ENCODE assay signal across 8 mouse cellular contexts in genomic region chr19:47320331-47320668, GRCm38 (mm10).
DNase-seq lines count a peak whose midpoint lies in the region; ATAC-seq and TF ChIP-seq lines count a peak whose summit lies in the region.

No protein-coding gene starts in this region.

- no peak for ATAC-seq in neural tube, embryonic 11.5 days (ENCODE audit: insufficient read depth, low FRiP score, low TSS enrichment)
- no peak for ATAC-seq in neural tube, embryonic 15.5 days (ENCODE audit: low FRiP score)
- no peak for ATAC-seq in intestine, postnatal 0 days
- ATAC-seq in lung, postnatal 0 days, result peak; percentile 73
- no peak for ATAC-seq in activated CD4-positive, CD25-positive, alpha-beta regulatory T cell, adult 4 months

- no peaks in the 10 kb centered on the region for H3K9me3 ChIP-seq in neural tube, embryonic 11.5 days (ENCODE audit: control insufficient read depth, low read length)
- no peaks in the 10 kb centered on the region for H3K9me3 ChIP-seq in neural tube, embryonic 15.5 days (replicated peaks)
- no peaks in the 10 kb centered on the region for H3K9me3 ChIP-seq in intestine, postnatal 0 days (ENCODE audit: control insufficient read depth)
- no peaks in the 10 kb centered on the region for H3K9me3 ChIP-seq in lung, postnatal 0 days (ENCODE audit: low read length)

- no peak overlapping the region for H3K4me3 ChIP-seq in neural tube, embryonic 11.5 days (ENCODE audit: low read depth, low read length)
- H3K4me3 ChIP-seq in neural tube, embryonic 15.5 days (replicated peaks), result no peak overlapping the region
- no peak overlapping the region for H3K4me3 ChIP-seq in intestine, postnatal 0 days (ENCODE audit: low read depth, low read length)
- peak overlapping the region; percentile 42 for H3K4me3 ChIP-seq in lung, postnatal 0 days (ENCODE audit: low read depth, low read length)
- H3K4me3 ChIP-seq in thymus, adult 2 months (ENCODE audit: control insufficient read depth, insufficient read depth, low read length), result no peak overlapping the region

- no peak for DNase-seq in neural tube, embryonic 11.5 days (ENCODE audit: low spot score)
- DNase-seq in gastrocnemius, postnatal 10 days, result peak; percentile 67
- DNase-seq in lung, postnatal 0 days (ENCODE audit: low spot score), result peak; percentile 92
- no peak for DNase-seq in thymus, adult 2 months
- no peak for DNase-seq in B cell, adult 2 months

- H3K36me3 ChIP-seq in neural tube, embryonic 11.5 days (ENCODE audit: control insufficient read depth, insufficient read depth, low read length), result no peaks in the 10 kb centered on the region
- H3K36me3 ChIP-seq in neural tube, embryonic 15.5 days, result no peaks in the 10 kb centered on the region
- no peaks in the 10 kb centered on the region for H3K36me3 ChIP-seq in intestine, postnatal 0 days (ENCODE audit: control insufficient read depth, insufficient read depth)
- H3K36me3 ChIP-seq in lung, postnatal 0 days (ENCODE audit: insufficient read depth, low read length), result no peaks in the 10 kb centered on the region
- no peaks in the 10 kb centered on the region for H3K36me3 ChIP-seq in thymus, adult 2 months (ENCODE audit: control insufficient read depth, insufficient read depth, low read length)

- no peaks in the 10 kb centered on the region for H3K27me3 ChIP-seq in neural tube, embryonic 11.5 days (ENCODE audit: control insufficient read depth, insufficient read depth, low read length)
- peaks cover 9% of the 10 kb centered on the region; the same call in 1 of the 2 replicates for H3K27me3 ChIP-seq in neural tube, embryonic 15.5 days (replicated peaks)
- no peaks in the 10 kb centered on the region for H3K27me3 ChIP-seq in intestine, postnatal 0 days (replicated peaks; ENCODE audit: control insufficient read depth, insufficient read depth, low read length)
- no peaks in the 10 kb centered on the region for H3K27me3 ChIP-seq in lung, postnatal 0 days (replicated peaks; ENCODE audit: insufficient read depth, low read length)
- H3K27me3 ChIP-seq in thymus, adult 2 months (ENCODE audit: control insufficient read depth, insufficient read depth, low read length), result no peaks in the 10 kb centered on the region

- no peak for TF ChIP-seq CTCF in intestine, postnatal 0 days (IDR thresholded peaks at IDR 0.05; ENCODE audit: low read depth)
- no peak for TF ChIP-seq CTCF in lung, postnatal 0 days (IDR thresholded peaks at IDR 0.05)
- no peak for TF ChIP-seq CTCF in thymus, adult 2 months (IDR thresholded peaks at IDR 0.05; ENCODE audit: borderline replicate concordance, control insufficient read depth, extremely low read depth, insufficient read depth, low read length, poor library complexity)

- H3K9ac ChIP-seq in neural tube, embryonic 11.5 days (ENCODE audit: low read length), result peak overlapping the region; percentile 1; the same call in 1 of the 2 replicates
- H3K9ac ChIP-seq in neural tube, embryonic 15.5 days (replicated peaks), result no peak overlapping the region
- no peak overlapping the region for H3K9ac ChIP-seq in intestine, postnatal 0 days (ENCODE audit: low read depth, low read length)
- peak overlapping the region; percentile 39 for H3K9ac ChIP-seq in lung, postnatal 0 days (replicated peaks; ENCODE audit: low read depth)

- TF ChIP-seq EP300 in lung, postnatal 0 days (IDR thresholded peaks at IDR 0.05), result peak; percentile 38; the same call in 1 of the 2 replicates

- 18% methylated on average over 8 of the region's 8 CpGs for WGBS in neural tube, embryonic 11.5 days
- WGBS in neural tube, embryonic 15.5 days, result 32% methylated on average over 8 of the region's 8 CpGs
- 22% methylated on average over 8 of the region's 8 CpGs for WGBS in intestine, postnatal 0 days
- WGBS in lung, postnatal 0 days, result 22% methylated on average over 8 of the region's 8 CpGs
- 92% methylated on average over 8 of the region's 8 CpGs for WGBS in thymus, adult 2 months

- no peak overlapping the region for H3K4me2 ChIP-seq in neural tube, embryonic 11.5 days (ENCODE audit: low read depth)
- no peak overlapping the region for H3K4me2 ChIP-seq in neural tube, embryonic 15.5 days
- peak overlapping the region; percentile 27; the same call in 1 of the 2 replicates for H3K4me2 ChIP-seq in intestine, postnatal 0 days (replicated peaks; ENCODE audit: low read depth)
- peak overlapping the region; percentile 54 for H3K4me2 ChIP-seq in lung, postnatal 0 days (replicated peaks; ENCODE audit: low read depth, low read length)

- 0 out of 2 replicates have a peak overlapping the region, but pooled peaks have one; percentile 8 for H3K27ac ChIP-seq in neural tube, embryonic 11.5 days (ENCODE audit: low read depth, low read length)
- H3K27ac ChIP-seq in neural tube, embryonic 15.5 days (replicated peaks), result no peak overlapping the region
- H3K27ac ChIP-seq in intestine, postnatal 0 days (ENCODE audit: low read depth, low read length), result no peak overlapping the region
- peak overlapping the region; percentile 84 for H3K27ac ChIP-seq in lung, postnatal 0 days (ENCODE audit: low read length)
- no peak overlapping the region for H3K27ac ChIP-seq in thymus, adult 2 months (ENCODE audit: control insufficient read depth, insufficient read depth, low read length)

- TF ChIP-seq POLR2A in thymus, adult 2 months (IDR thresholded peaks at IDR 0.05; ENCODE audit: control insufficient read depth, extremely low read depth, insufficient read depth, low read length, poor library complexity), result no peak

- H3K4me1 ChIP-seq in neural tube, embryonic 11.5 days (ENCODE audit: control insufficient read depth, insufficient read depth, low read length), result peaks cover 12% of the 10 kb centered on the region
- H3K4me1 ChIP-seq in neural tube, embryonic 15.5 days, result peaks cover 43% of the 10 kb centered on the region
- peaks cover 4% of the 10 kb centered on the region; the same call in 1 of the 2 replicates for H3K4me1 ChIP-seq in intestine, postnatal 0 days (replicated peaks; ENCODE audit: control insufficient read depth, insufficient read depth, low read length)
- H3K4me1 ChIP-seq in lung, postnatal 0 days (ENCODE audit: insufficient read depth, low read depth, low read length), result peaks cover 15% of the 10 kb centered on the region; the same call in 1 of the 2 replicates
- no peaks in the 10 kb centered on the region for H3K4me1 ChIP-seq in thymus, adult 2 months (replicated peaks; ENCODE audit: control insufficient read depth, insufficient read depth, low read length)

Comparison
In these comparisons a context has a peak if more than half of its experiments do, and no peak if none do; other contexts are left out.
1. H3K27ac ChIP-seq: peak in neural tube, embryonic 11.5 days (single experiment) and lung, postnatal 0 days (single experiment); none in neural tube, embryonic 15.5 days (single experiment), intestine, postnatal 0 days (single experiment) and thymus, adult 2 months (single experiment).
2. H3K9ac ChIP-seq: peak in neural tube, embryonic 11.5 days (single experiment) and lung, postnatal 0 days (single experiment); none in neural tube, embryonic 15.5 days (single experiment) and intestine, postnatal 0 days (single experiment).
3. DNase-seq: peak in gastrocnemius, postnatal 10 days (single experiment) and lung, postnatal 0 days (single experiment); none in neural tube, embryonic 11.5 days (single experiment), thymus, adult 2 months (single experiment) and B cell, adult 2 months (0 of 2).
4. H3K4me2 ChIP-seq: peak in intestine, postnatal 0 days (single experiment) and lung, postnatal 0 days (single experiment); none in neural tube, embryonic 11.5 days (single experiment) and neural tube, embryonic 15.5 days (single experiment).